Mouse (Mus musculus): Measurements from ENCODE around the gene Prrc2b.

GRCm38 (mm10) chr2:32256273-32256672, 105.4 kb downstream of the Prrc2b start:
- TF ChIP-seq CTCF (IDR thresholded peaks at IDR 0.05; ENCODE audit: low read depth) = no peak
- no peak for TF ChIP-seq EP300 (IDR thresholded peaks at IDR 0.05; ENCODE audit: low read depth)
